Mouse (Mus musculus): ENCODE data around the gene Tet3.

DNA sequence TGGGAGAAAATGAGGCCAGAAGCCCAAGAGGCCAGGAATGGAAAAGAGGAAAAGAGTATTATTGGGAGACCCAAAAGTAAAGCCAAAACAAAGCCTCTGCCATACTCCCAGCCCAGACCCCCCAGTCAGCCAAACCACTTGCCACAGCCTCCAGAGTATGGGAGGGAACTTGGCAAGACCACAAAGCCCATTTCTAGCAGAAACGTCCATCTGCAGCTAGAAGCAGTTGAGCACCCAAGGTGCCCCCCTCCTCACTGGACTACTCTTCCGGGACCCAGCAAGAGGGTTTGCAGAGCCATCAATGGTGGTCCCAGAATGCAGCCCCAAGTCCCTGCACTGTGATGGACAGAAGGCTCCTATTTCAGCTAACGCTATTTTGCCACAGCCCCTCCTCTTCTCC lies 21.1 kb downstream of the Tet3 start:
- TF ChIP-seq GATA1 (IDR thresholded peaks at IDR 0.05; ENCODE audit: low read length): no peak
- TF ChIP-seq TAL1 (IDR thresholded peaks at IDR 0.05; ENCODE audit: low read length): no peak
